Mouse (Mus musculus): ENCODE results near the gene Sept9. TPM values are rescaled to one million over a fixed set of nuclear protein-coding genes. Genes with fewer than 3 reads are reported as not detected.

Sept9 gene
- total RNA-seq, 2 experiments from 2014 or later = 31.9 to 33.4 TPM

DNA sequence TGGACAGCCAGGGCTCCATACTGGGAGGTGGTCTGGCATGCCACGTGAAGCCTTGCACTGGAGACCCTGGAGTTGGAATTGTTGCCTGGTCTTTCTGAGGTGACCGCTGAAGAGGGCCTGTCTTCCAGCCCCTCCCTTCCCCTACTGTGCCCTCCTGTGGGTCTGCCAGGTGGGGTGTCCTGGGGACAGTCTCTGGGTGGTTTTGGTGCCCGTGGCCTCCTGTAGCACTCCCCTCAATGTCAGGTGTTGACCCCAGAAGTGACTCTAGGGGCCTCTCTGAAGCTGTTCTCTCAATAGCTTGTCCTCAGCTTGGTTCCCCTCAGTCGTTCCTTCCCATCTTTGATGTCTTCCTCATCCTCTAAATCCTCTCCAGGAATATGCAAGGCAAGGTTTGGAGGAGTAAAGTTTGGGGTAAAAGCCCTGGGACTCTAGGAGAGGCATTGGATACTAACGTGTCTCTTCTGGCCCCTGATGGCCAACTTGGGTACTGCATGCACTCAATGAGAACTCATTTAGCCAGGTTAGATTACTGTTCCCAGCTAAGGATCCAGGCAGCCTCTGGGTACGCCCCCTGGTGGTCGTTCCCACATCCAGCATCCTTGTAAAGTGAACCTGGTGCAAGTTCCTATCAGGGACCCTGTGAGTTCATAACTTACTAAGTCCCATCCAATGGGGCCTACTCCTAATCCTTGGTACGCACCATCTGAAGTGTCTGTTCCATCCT, 158.6 kb downstream of the Sept9 start:
- peak; percentile 84 for ATAC-seq (replicated peaks; ENCODE audit: low FRiP score, poor library complexity, severe bottlenecking)

DNA sequence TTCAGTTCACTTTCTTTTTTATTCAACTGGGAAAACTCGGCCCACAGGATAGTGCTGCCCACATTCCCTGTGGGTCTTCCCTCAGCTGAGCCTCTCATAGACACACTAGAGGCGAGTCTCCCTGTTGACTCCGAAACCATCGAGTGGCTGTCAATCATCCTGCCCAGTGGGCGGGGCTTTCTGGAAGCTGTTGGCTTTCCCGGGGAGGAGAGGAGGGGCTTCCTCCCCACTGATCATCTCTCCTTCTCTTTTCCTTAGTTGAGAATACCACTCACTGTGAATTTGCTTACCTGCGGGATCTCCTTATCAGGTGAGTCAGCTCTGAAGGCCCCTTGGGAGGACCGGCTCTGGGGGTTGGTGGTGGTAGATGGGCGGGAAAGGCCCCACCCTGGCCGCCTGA, 159.7 kb downstream of the Sept9 start:
- no peak for ATAC-seq (replicated peaks; ENCODE audit: low FRiP score, poor library complexity, severe bottlenecking)

DNA sequence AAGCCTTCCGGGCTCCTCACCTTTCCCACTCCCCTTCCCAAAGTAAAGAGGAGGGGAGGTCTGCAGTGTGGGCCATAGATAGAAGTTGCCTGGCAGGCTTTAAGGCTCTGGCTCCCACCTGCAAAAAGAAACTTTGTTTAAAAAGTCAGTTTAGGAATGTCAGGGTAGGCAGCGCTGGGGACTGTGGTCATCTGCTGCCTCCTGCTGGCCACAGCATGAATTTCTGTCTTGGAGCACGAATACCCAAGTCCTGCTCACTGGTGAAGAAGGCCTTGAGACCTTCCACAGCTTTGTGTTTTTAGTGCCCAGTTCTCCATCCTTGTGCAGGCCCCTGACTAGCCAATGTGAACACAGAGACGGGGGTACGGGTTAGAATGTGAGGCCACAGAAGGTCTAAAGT, 160.4 kb downstream of the Sept9 start:
- ATAC-seq (replicated peaks; ENCODE audit: low FRiP score, poor library complexity, severe bottlenecking) = no peak

DNA sequence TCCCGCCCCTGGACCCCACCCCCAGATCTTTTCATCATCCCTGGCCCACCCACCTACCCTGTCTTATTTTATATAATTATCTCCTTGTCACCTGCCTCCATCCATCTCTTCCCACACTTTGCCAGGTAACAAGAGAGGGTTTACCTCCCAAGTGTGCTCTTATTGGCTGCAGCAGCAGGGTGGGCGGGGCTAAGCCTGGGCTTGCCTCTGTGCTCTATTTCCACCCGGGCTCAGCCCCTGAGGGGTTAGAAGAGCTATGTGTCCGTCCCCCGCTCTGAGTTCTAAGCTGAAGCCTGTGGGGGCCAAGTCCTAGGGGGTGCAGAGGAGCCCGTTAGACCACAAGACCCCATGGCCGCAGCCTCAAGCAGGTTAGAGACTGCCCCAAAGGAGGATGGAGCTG, 161.1 kb downstream of the Sept9 start:
- ATAC-seq (replicated peaks; ENCODE audit: low FRiP score, poor library complexity, severe bottlenecking) = no peak

- no peak for ATAC-seq (replicated peaks; ENCODE audit: low FRiP score, poor library complexity, severe bottlenecking)
Observed at GRCm38 (mm10) chr11:117362307-117362706, 162.8 kb downstream of the Sept9 start.

- no peak for ATAC-seq (replicated peaks; ENCODE audit: low FRiP score, poor library complexity, severe bottlenecking)
Observed at GRCm38 (mm10) chr11:117363918-117364317, 164.5 kb downstream of the Sept9 start.

DNA sequence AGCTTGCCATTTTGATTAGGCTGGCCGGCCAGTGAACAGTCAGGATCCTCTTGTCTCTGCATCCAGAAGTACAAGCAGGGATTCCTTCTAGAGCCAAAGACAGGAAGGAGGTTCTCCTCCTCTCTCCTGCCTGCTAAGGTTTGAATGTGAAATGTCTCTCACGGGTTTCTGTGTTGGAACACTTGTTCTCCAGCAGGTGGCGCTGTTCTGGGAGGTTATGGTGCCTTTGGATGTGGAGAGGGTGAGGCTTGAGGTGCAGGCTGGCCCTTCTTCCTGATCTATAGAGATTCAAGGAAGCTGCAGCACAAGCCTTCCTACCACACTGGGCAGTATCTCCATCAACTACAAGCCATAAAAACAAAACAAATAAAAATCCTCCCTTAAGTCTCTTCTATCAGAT, 167.0 kb downstream of the Sept9 start:
- no peak for ATAC-seq (replicated peaks; ENCODE audit: low FRiP score, poor library complexity, severe bottlenecking)

GRCm38 (mm10) chr11:117366861-117367357, 167.4 kb downstream of the Sept9 start:
- no peak for ATAC-seq (replicated peaks; ENCODE audit: low FRiP score, poor library complexity, severe bottlenecking)

DNA sequence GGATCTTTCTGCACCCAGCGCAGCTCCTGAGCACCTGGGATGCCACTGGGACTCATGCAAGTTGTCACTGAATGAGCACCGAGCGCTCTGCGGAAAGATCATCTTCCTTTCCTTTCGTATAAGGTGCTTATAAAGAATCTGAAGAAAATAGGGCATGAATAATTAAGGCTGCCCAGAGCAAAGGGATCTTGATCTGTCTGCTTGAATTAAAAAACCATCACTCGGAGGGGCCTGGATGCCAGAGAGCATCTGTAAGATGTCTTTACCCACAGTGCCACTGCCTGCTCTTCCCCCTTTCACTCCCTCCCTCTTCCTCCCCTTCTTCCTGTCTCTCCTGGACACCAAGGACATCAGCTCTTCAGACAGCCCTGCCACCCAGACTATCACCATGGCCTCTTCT, 168.5 kb downstream of the Sept9 start:
- no peak for ATAC-seq (replicated peaks; ENCODE audit: low FRiP score, poor library complexity, severe bottlenecking)

DNA sequence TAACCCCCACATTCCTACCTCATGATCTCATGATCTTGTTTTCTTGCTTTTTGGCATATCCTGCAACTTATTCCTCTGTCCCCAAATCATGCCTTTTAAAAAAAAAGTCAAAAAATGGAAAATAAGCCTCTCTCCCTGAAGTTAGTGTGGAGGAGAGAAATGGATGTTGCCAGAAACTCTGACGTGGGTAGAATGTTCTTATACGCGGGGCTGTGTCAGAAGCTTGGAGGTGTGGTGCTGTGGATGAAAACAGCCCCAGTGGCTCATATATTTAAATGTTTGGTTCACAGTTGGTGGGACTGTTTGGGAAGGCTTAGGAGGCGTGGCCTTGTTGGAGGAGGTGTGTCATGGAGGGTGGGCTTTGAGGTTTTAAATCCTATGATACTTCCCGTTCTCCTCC, 169.9 kb downstream of the Sept9 start:
- no peak for ATAC-seq (replicated peaks; ENCODE audit: low FRiP score, poor library complexity, severe bottlenecking)

DNA sequence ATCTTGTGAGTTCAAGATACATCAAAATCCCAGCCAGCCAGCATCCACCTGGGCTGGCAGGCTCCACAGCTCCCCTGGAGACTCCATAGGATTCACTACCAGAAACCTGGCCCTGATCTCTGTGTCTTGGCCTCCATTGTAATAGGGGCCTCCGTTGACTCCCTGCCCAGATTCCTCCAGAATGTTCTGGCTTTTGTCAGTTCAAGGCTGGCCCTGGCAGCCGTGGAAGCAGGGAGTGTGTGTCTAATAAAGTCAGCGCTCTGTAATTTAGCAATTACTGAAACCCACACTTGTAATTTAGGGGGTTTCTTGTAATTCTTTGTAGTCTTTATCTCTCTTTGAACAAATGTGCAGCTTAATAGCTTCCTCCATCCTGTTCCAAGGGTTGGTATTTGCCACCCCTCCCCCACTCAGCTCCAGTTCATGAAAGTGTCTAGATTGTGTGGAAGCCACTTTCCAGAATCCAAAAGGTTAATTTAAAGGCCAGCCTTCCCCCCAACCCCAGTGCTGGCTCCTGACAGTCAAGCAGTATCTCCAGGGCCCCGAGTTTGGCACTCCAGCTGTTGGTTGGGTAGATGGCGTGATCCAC, 170.9 kb downstream of the Sept9 start:
- no peak for ATAC-seq (replicated peaks; ENCODE audit: low FRiP score, poor library complexity, severe bottlenecking)

GRCm38 (mm10) chr11:117372537-117372936, 173.1 kb downstream of the Sept9 start:
- ATAC-seq (replicated peaks; ENCODE audit: low FRiP score, poor library complexity, severe bottlenecking) = no peak

GRCm38 (mm10) chr11:117373195-117373594, 173.7 kb downstream of the Sept9 start:
- no peak for ATAC-seq (replicated peaks; ENCODE audit: low FRiP score, poor library complexity, severe bottlenecking)

GRCm38 (mm10) chr11:117373870-117374269, 174.4 kb downstream of the Sept9 start:
- ATAC-seq (replicated peaks; ENCODE audit: low FRiP score, poor library complexity, severe bottlenecking) = no peak

GRCm38 (mm10) chr11:117374288-117374687, 174.8 kb downstream of the Sept9 start:
- ATAC-seq (replicated peaks; ENCODE audit: low FRiP score, poor library complexity, severe bottlenecking) = no peak

- ATAC-seq (replicated peaks; ENCODE audit: low FRiP score, poor library complexity, severe bottlenecking) = no peak
Observed at GRCm38 (mm10) chr11:117379774-117380173, 180.3 kb downstream of the Sept9 start.

DNA sequence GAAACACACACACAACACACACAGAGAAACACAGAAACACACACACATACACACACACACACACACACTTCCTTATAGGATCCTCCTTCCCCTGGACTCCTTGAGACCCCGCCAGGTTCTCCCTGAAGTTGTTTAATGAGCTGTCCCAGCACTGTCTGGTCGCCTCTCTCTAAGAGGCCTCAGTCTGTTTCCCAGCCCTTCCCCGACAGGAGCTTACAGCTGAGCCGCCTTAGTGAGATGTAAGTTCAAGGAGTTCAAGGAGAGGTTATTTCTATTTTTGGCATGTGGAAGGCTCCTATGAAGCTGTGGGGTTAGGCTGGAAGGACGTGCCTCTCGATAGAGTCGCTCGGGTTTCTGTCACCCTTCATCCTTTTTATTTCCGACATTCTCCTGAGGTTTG, 184.8 kb downstream of the Sept9 start:
- ATAC-seq (replicated peaks; ENCODE audit: low FRiP score, poor library complexity, severe bottlenecking) = no peak

- ATAC-seq (replicated peaks; ENCODE audit: low FRiP score, poor library complexity, severe bottlenecking) = no peak
Observed at GRCm38 (mm10) chr11:117384897-117385296, 185.4 kb downstream of the Sept9 start.

- no peak for ATAC-seq (replicated peaks; ENCODE audit: low FRiP score, poor library complexity, severe bottlenecking)
Observed at GRCm38 (mm10) chr11:117385331-117386103, 186.1 kb downstream of the Sept9 start.

DNA sequence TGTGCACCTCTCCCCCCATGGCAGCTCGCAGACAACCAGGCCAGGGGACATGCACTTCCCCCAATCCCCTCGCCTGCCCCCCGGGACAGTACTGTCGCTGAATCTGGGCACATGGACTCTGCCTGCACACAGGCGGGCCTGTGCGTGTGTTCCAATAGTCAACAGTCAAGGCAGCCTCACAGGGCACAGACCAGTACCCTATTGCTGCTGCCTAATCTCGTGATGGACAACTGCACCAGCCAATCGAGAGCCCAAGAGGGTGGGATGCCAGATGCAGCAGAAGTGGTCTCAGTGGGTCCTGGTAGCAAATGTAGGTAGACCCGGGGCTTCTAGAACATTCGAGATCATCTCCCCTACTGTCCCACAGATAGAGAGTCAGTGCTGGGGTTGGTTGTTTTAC, 187.8 kb downstream of the Sept9 start:
- no peak for ATAC-seq (replicated peaks; ENCODE audit: low FRiP score, poor library complexity, severe bottlenecking)

- peak; percentile 57 for ATAC-seq (replicated peaks; ENCODE audit: low FRiP score, poor library complexity, severe bottlenecking)
Observed at GRCm38 (mm10) chr11:117390001-117390402, 190.5 kb downstream of the Sept9 start.

Data from erythroblast, adult 5-6 weeks (primary cell).